Mouse (Mus musculus) kidney, postnatal 4 days (tissue): ENCODE results near the gene Lyst.
"Not testable (repeated sequence)": the region's sequence is repeated elsewhere in the genome, so short reads cannot be mapped to it uniquely, and the experiment has no call there.

ENCODE experiments used
- DNase-seq, 2 experiments: peaks; one replicate each; pipeline ENCODE4 v3.0.0; 2021; ENCODE audit warnings: mixed read lengths in 2 of 2

The Lyst gene

GRCm38 (mm10) chr13:13590048-13591011, at the start of gene Lyst:
TSS of gene Lyst (plus strand) at chr13:13590397.
- DNase-seq: peak; percentile 99 to 100

DNA sequence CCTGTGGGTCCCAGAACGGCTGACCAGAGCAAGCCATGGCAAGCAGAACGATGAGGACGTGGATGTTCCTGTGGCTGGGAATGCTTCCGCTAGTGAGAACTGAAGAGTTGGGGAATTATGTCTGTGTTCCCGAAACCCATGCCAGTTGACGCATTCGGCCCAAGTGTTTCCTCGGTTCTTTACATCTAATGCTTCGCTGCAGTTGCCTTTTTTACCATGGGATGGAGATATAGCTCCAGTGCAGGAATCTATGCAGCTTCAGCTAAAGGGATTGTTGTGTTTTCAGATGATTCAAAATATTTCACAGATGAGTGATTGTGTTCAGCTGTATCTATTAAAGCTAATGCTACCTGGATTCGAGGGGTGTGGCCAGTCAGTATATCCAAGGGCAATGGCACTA, 47.1 kb upstream of the Lyst start:
- not testable (repeated sequence) for DNase-seq

DNA sequence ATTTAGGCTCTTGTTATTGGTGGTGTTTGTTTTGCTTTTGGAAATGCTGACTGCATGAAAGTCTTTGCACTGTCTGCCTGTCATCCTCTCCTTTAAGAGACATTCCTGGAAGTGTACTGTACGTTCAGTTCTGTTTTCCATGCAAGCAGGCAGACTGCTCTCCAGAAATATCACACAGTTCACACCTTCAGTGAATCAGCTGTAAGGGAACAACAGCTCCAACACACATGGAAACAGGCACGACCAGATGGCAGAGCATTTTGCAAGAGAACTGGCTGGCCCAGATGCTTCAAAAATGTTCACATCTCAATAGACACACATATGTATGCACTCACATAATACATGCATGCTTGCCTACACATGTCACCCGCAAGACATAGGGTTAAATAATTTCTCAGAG, 43.4 kb upstream of the Lyst start:
- DNase-seq: no peak

GRCm38 (mm10) chr13:13547889-13548288, 42.3 kb upstream of the Lyst start:
- no peak for DNase-seq

DNA sequence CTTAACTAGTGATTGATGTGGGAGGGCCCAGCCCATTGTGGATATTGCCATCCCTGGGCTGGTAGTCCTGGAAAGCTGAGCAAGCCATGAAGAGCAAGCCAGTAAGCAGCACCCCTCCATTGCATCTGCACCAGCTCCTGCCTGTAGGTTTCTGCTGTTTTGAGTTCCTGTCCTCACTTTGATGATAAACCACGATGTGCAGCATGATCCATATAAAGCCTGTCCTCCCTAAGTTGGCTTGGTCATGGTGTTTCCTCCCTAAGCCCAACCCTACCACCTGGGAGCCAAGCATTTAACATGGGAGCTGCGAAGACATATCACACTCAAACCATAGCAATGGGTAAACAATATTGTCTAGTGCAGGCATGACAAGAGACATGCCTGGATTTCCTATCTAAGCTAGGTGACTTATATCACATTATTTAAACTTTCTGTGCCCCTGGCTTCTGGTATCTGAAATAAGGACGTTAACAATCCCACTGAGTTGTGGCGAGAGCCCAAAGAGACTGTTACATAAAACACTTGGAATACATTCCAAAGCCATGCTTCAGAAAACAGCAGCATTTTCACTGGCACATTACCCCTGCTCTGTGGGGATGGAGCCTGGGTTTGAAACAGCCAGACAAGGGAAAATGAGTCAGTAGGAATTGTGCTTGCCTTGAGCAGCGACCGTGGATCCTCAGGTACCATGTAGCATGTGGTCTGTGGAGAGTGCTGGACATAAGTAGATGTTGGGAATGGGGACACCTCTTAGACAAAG, 41.6 kb upstream of the Lyst start:
- no peak for DNase-seq

DNA sequence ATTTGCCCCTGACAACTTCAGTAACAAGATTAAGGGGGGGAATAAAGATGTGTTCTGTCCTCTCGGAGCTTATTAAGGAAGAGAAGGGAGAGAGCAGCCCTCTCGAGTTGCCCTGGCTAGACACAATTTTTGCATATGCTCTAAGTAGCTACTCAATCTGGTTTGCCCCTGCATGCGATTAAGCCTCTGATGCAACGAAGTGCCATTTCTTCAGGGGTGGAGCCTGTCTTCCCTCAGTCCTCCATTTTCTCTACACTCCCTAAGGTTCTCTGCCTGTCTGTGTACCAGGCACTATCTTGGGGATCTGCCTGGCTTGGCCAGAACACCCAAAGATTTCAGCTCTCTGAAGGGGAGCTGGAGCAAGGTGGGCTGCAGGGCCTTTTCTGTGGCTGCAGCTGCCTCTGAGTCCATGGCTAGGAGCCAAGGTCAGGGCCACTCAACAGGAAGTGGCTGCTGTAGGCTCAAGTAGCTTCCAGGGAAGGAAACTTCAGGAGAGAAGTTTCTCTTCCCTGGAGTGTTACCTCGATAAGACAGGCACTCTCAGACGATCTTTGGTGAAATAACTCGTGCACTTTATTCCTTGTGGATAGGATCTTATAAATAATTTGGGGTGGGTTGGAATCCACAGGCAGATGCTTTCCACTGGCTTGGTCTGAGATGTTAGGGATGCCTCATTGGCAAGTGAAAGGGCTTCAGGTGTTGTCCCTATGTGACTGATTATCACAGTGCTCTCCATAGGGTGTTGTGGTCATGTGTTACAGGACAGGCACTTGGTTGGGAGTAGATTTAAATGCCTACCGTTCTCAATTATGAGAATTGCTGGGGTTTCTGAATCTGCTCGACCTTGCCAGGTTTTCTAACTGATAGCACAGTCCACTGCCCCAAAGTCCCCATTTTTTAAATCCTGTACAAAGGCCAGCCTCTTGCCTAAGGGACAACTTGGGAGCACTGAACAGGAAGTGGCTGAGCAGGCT, 40.2 kb upstream of the Lyst start:
- DNase-seq: peak; percentile 46 to 50

- no peak for DNase-seq
Observed at GRCm38 (mm10) chr13:13552020-13552419, 38.2 kb upstream of the Lyst start.

GRCm38 (mm10) chr13:13553660-13554059, 36.5 kb upstream of the Lyst start:
- no peak for DNase-seq

- no peak for DNase-seq
Observed at GRCm38 (mm10) chr13:13555196-13555595, 35.0 kb upstream of the Lyst start.

DNA sequence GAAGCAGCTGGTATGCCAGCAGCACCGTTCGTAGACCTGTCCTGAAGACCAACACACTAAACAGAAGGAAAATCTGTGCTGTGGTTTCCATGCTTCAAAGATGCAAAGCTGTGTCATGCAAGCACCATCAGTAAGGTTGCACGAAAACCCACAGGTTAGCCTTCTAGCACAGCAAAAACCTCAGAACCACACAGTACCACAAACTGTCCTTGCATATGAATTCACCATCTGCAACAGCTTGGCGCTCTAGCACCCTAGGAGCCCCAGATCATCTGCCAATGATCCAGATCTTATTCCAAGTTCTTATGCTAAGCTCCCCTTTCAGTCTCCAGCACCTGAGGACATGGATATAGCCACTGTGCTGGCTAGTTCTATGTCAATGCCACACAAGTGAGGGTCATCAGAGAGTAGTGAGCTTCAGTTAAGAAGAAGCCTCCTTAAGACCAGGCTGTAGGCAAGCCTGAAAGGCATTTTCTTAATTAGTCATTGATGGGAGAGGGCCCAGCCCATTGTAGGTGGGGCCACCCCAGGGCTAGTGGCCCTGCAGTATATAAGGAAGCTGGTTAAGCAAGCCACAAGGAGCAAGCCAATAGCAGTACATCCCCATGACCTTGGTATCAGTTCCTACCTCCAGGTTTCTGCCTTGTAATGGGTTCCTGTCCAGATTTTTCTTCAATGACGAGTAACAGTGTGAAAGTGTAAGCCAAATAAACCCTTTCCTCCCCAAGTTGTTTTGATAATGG, 33.0 kb upstream of the Lyst start:
- DNase-seq: no peak

- no peak for DNase-seq
Observed at GRCm38 (mm10) chr13:13558251-13558650, 31.9 kb upstream of the Lyst start.

DNA sequence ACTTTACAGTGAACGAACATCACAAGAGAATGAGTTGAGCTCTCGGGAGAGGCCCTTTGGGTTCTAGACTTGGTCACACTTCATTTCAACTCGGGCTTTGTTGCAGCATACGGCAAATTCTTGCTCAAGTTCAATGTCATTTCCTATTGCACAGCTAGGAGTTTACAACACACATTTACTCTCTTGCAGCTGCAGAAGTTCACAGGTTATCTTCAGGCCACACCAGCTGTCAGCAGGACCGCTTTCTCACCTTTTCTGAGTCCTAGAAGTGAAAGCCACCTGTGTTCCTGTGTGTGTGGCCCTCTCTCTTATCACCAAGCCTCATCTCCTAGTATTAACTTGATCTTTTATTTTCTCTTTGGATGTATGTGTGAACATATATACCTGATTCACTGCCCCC, 31.3 kb upstream of the Lyst start:
- no peak for DNase-seq

GRCm38 (mm10) chr13:13562571-13562970, 27.6 kb upstream of the Lyst start:
- peak in 1 of 2 experiments; percentile 4 for DNase-seq

- no peak for DNase-seq
Observed at GRCm38 (mm10) chr13:13564116-13564515, 26.1 kb upstream of the Lyst start.

DNA sequence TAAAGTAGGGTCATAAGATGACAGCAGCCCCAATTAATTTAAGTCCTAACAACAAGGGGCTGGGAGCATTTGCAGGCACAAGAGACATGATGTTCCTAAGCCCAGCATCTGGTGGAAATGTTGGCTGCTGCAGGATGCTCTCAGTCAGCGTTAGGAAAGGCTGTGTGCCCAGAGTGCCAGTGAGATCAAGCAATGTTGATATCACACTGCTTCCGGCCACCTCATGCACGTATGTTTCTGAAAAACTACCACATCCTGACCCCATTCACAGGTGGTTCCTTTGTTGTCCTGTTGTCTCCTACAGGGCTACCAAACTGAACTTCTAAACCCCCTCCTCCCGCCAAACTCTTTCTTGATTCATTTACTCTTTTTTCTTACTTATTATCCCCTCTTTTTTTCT, 25.7 kb upstream of the Lyst start:
- no peak for DNase-seq

GRCm38 (mm10) chr13:13567640-13568039, 22.6 kb upstream of the Lyst start:
- no peak for DNase-seq

DNA sequence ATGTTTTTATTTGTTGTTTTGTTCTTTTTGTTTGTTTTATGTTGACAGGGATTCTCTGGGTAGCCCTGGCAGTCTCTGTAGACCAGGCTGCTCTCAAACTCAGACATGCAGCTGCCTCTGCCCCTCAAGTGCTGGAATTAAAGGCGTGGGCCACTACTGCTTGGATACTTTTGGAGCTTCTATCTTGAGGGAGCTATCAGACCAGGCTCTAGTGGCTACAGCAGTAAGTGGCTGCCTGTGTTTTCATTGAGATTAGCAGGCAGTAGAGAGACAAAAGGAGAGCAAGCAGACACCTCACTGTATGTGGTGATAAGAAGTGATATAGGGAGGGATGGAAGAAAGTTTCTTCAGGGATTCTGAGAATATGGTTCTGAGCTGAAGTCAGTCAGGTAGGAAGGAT, 21.4 kb upstream of the Lyst start:
- no peak for DNase-seq

DNA sequence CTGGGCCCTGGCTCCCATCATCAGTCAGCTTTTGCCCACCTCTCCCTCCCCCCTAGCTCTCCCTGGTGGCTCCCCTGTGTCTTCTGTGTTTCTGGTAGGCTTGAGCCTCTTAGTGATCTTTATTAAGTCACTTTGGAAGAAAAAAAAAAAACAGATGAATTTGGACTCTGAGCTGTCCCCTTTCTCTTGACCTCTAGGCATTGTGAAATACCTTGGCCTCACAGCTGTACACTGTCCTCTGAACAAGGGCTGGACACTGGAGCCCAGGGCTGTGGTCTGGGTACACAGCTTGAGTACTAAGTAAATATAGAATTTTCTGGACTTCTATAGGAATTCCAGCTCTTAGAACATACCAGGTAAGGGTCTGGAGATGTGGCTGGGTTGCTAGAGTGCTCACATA, 20.6 kb upstream of the Lyst start:
- no peak for DNase-seq

DNA sequence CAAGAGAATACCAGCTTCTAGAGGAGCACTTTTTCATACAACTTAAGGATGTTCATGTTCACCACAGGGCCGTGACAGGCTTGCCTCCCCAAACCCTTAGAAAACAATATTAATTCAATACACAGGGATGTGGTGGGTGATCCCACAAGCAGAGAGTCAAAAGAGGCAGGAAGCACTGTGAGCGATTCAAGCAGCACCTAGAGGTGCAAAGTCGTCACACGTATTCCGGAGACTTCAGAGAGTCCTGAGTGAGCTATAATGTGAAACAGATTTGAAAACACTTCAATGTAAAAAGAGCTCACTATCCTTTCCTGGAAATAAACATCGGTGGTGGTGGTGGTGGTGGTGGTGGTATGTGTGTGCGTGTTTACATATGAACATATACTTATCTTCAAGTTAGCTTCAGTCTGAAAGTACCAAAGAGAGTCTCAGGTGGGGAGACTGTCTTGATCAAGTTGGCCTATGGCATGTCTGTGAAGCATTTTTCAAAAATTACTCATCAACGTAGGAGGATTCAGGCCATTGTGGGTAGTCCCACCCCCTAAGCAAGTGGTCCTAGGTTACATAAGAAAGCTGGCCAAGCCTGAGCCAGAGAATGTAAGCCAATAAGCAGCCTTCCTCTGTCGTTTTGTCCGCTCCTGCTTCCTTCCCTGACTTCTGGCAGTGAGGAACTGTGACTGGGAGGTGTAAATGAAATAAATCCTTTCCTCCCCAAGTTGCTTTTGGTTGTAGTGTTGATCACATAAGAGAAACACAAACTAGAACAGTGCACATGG, 17.9 kb upstream of the Lyst start:
- DNase-seq: no peak

DNA sequence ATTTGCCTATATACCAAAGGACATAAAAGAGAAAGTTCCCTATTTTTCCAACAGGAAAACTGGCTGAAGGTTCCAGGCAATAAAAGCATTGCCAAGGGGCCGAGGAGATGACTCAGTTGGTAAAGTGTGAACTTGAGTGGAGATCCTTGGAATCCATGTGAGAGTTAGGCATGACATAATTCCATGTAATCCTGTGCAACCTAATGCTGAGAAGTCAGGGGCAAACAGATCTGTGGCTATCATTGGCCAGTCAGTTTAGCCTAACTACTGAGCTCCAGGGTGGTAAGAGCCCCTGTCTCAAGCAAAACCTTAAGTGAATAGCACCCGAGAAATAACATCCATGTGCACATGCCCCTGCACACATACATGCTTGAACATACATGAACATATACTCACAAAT, 17.3 kb upstream of the Lyst start:
- DNase-seq: no peak
